Mouse (Mus musculus): Measurements from ENCODE around the gene Smim27. TPM values are rescaled to one million over a fixed set of nuclear protein-coding genes. Genes with fewer than 3 reads are reported as not detected.

Gene Smim27
- 10 to 100 TPM; 45.8 to 47.7 TPM for total RNA-seq (2021)
- long read RNA-seq, experiment 1, transcript Smim27-201 (2 exons, 1,044 nt), result major isoform, 72 of 72 reads
- long read RNA-seq, experiment 1, partial matches to known transcripts, result 0 of 72 reads
- long read RNA-seq, experiment 1, other reads (novel, unspliced or antisense), result 0 of 72 reads
- long read RNA-seq, experiment 2, transcript Smim27-201 (2 exons, 1,044 nt), result major isoform, 49 of 49 reads
- long read RNA-seq, experiment 2, partial matches to known transcripts, result 0 of 49 reads
- long read RNA-seq, experiment 2, other reads (novel, unspliced or antisense), result 0 of 49 reads

- DNase-seq (ENCODE audit: low spot score), result peak; percentile 95
Measured at GRCm38 (mm10) chr4:40269430-40270032, at the start of gene Smim27, which contains the start of gene Topors. Gene Smim27, plus strand, starts transcription at chr4:40269579. Gene Topors, minus strand, starts transcription at chr4:40269850.

DNA sequence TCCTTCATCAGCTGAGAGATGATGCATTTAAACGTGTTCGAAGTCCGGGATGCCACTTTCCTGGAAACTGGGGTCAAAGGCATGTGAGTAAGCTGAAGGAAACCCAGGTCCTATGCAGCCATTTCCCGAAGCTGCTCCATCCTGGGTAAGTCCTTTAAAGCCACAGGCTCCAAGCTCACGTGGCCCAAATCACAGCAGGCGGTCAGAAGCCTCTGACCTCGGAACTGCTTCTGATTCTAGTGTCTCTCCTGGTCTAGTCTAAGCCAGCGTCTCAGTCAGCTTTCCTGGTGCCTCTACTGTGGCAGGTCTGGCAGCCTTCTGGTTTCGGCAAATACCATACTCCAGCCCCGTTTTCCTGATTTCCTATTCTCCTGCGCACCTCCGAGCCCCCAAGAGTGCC, 48.9 kb upstream of the Smim27 start:
- DNase-seq (ENCODE audit: low spot score), result no peak

- DNase-seq (ENCODE audit: low spot score), result no peak
Measured at GRCm38 (mm10) chr4:40221004-40221760, 48.2 kb upstream of the Smim27 start.

GRCm38 (mm10) chr4:40221876-40222585, 47.3 kb upstream of the Smim27 start:
- no peak for DNase-seq (ENCODE audit: low spot score)

GRCm38 (mm10) chr4:40226095-40226494, 43.3 kb upstream of the Smim27 start:
- DNase-seq (ENCODE audit: low spot score), result no peak

GRCm38 (mm10) chr4:40227131-40227530, 42.2 kb upstream of the Smim27 start:
- no peak for DNase-seq (ENCODE audit: low spot score)

DNA sequence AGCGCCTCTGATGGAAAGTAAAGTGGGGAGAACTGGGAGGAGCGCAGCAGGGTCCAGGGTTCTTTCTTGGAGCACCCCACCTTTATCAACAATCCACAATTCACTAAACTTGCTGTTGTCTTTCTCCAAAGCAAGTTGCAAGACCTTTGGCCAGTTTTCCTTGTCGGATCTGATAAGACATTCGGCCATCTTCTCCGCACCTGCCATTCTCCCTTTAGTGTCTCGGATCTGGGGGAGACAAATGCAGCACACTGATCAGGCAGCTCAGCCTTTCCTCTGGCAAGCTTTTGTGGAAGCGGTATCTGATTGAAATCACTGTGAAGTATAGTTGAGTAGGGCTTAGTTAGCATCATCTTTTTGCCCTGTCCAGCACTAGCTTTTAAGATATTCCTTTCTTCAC, 41.5 kb upstream of the Smim27 start:
- no peak for DNase-seq (ENCODE audit: low spot score)

DNA sequence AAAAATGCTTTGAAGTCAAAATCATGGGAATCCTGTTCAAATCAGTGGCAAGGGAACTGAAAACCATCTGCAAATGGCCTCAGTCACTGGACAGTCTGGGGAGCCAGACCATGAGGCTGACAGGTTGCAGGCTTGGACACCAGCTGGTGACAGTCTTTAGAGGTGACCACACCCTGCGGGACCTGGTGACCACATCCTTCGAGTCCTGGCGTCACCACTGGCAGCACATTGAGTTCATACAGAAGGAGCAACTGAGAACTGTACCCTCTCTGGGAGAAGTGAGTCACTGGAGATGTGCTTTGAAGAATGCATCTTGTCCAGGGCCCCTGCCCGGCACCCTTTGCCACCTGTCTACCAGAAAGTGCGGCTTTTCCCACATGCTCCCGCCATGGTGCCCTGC, 39.7 kb upstream of the Smim27 start:
- no peak for DNase-seq (ENCODE audit: low spot score)

- DNase-seq (ENCODE audit: low spot score), result no peak
Measured at GRCm38 (mm10) chr4:40233062-40233664, 36.2 kb upstream of the Smim27 start.

DNA sequence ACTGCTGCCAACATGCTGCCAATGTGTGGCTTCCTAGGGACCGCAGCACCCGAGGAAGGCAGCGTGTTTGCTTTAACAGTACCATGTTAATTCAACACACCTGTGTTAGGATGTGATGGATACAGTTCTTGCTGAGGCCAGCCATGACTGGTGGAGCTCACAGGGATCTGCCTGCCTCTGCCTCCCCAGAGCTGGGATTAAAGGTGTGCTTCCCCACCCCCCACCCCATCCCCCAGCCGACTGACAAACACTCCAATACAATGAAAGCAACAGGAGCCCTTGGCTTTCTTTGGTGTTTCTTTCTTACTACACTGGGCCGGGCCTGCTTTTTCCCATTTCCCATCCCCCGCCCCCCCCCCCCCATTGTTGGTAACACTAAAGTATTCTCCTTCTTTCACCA, 35.1 kb upstream of the Smim27 start:
- DNase-seq (ENCODE audit: low spot score), result no peak

GRCm38 (mm10) chr4:40236829-40237228, 32.5 kb upstream of the Smim27 start:
- no peak for DNase-seq (ENCODE audit: low spot score)

DNA sequence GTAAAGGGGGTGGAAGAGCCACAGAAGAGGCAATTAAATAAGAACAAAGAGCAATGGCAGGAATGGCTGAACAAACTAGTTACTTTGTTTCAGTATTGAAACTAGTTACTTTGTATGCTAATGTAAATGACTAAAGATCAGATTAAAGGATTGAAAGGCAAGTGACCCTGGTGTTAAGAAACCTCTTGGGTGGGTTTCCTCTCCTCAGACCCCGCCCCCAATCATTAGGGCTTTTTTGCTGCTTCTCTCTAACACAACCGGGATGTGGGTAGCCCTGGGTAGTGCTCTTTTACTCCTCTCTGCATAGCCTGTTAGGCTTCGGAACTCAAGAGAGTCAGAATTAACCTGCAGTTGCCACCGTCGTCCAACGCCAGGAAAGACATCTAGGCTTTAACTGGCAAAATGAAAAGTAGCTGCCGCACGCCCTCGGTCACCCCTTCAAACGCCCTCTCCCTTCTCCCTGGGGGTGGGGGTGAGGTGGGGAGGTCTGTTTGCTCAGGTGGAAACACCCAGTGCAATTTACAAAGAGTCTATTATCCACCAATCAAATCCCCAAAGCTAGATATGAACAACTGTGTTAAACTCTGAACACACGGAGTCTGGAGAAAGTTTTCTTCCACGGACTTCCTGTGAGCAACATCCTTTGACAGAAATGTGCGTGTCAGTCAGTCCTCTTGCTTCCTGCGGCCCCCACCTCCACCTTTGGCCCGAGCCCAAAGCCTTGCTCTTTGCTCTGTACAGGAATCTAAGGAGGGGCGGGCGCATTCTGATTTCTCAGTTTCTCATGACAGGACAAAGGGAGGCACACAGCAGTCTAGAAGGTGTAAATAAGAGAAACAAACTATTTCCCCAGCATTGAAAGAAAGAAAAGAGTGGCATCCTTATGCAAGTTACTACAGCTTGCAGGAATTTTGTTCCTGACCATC, 30.6 kb upstream of the Smim27 start:
- DNase-seq (ENCODE audit: low spot score), result peak; percentile 43

DNA sequence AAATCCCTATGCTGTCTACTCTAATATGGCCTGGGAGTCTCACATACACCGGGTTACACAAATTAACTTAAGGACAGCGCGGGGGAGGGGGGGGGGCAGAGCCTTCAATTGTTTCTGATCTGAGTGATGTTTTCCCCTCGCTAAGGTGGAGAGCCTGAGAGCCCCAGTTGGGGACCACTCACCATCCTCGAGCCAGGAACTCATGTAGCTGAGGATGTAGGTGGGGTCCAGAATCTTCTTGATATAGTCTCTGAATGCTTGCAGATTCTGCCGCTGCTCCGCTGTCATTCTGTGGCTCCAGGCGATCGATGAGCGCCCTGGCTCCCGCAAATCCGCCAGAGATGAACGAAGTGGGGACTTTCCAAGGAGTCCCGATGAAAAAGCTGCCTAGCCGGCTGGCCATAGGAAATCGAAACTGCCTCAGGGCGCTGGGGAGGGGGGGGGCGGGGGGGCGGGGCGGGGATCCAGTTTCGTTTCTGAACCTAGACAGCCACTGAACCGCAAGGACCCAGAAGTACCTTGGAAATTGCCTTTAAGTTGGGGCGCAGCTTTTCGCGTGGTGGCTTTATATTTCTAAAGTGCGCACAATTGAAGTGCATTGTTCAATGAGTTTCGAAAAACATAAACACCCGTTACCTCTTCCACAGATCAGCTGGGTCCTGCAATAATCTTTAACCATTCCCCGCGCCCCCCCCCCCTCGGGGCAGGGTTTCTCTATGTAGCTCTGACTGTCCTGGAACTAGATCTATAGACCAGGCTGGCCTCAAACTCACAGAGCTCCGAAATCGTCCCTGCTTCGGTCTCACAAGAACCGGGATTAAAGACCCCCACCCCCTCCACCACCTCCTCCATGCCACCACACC, 29.7 kb upstream of the Smim27 start, which contains the start of gene Ddx58:
Ddx58 (minus strand) TSS at position 420 of the 863 bp plus-strand sequence.
- DNase-seq (ENCODE audit: low spot score), result peak; percentile 23

DNA sequence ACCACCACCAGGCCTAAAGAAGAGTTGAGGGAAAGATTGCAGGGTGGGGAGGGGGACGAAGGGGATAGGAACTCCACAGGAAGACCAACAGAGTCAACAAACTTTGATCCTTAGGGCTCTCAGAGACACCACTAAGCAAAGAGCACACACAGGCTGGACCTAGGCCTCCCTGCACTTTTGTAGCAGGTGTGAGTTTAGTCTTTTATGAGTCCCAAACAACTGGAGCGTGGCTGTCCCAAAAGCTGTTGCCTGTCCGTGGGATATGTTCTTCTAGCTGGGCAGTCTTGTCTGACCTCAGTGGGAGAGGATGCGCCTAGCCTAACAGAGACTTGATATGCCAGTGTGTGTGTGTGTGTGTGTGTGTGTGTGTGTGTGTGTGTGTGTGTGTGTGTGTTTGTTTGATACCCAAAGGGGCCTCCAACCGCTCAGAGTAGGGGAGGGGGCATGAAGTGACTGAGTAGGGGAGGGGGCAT, 29.1 kb upstream of the Smim27 start:
- DNase-seq (ENCODE audit: low spot score), result no peak

- DNase-seq (ENCODE audit: low spot score), result no peak
Measured at GRCm38 (mm10) chr4:40241928-40242327, 27.5 kb upstream of the Smim27 start.

GRCm38 (mm10) chr4:40243006-40243405, 26.4 kb upstream of the Smim27 start:
- DNase-seq (ENCODE audit: low spot score), result no peak

GRCm38 (mm10) chr4:40244035-40244434, 25.3 kb upstream of the Smim27 start:
- no peak for DNase-seq (ENCODE audit: low spot score)

GRCm38 (mm10) chr4:40250984-40251383, 18.4 kb upstream of the Smim27 start:
- no peak for DNase-seq (ENCODE audit: low spot score)

GRCm38 (mm10) chr4:40253766-40254165, 15.6 kb upstream of the Smim27 start:
- no peak for DNase-seq (ENCODE audit: low spot score)
